Mouse (Mus musculus) layer of hippocampus, postnatal 10 days (tissue): ENCODE measurements around the gene Pde6c. TPM values are rescaled to one million over a fixed set of nuclear protein-coding genes. Genes with fewer than 3 reads are reported as not detected.

ENCODE experiments used
- DNase-seq, 2 experiments: peaks; one replicate each; pipeline ENCODE4 v3.0.0; 2021; ENCODE audit warnings: low spot score in 2 of 2
- total RNA-seq, 2 experiments: library from RNA; stranded (reverse); gene quantifications; 2 replicates each; pipeline ENCODE4 v1.2.3; 2021

Gene Pde6c
- total RNA-seq, 2 experiments from 2014 or later: 0.16 to 0.18 TPM

DNA sequence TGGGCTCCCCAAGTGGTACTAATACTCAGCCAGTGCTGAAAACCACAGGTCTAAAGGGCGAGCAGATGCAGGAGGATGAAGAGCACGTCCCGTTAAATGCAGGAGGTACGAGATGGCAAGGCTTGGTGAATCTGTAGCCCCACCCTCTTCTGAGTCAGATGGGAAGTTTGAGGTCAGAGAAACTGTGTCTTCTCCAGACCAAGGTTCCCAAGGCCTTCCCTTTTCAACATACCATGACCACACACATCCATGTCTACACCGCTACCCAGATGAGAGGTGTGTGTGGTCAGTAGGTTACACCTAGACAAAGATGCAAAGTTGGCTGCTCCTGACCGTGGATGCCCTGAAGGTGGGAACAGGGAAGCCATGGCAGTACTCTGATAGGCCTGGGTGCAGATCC lies 2.2 kb downstream of the Pde6c start:
- DNase-seq: no peak

DNA sequence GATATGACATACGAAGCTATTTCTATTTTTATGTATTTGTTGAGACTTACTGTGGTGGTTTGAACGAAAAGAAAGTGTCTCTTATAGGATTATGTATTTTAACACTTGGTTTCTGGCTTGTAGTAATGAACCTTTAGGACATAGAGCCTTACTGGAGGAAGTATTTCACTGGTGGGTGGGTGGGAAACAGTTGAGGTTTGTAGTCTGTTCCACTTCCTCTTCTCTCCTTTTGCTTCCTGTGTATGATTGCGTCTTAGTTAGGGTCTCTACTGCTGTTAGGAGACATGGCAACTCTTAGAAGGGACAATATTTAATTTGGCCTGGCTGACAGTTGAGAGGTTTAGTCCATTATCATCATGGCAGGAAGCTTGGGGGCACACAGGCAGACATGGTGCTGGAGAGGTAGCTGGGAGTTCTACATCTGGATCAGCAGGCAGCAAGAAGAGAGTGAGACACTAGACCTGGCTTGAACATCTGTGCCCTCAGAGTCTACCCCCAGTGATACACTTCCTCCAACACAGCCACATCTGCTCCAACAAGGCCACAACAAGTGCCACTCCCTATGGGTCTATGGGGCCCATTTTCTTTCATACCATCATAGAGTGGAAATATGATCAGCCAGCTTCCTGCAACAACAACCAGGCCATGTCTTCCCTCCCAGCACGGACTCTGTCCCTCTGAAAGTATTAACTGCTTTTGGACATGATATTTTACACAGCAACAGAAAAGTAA lies 11.1 kb downstream of the Pde6c start:
- no peak for DNase-seq

DNA sequence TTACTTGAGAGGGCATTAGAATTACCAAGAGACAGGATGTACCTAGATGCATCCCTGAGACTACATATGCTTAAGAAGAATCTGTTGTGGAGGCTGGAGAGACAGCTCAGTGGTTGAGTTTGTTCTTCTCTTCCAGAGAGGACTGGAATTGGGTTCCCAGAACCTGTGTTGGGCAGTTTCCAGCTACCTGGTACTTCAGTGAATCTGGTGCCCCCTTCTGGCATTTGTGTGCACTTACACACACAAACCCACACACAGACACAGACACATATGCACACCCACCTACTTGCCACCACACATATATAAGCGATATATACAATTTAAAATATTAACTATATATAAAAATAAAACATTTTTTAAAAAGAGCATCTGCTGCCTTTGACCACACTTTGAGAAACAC lies 23.7 kb downstream of the Pde6c start:
- no peak for DNase-seq

DNA sequence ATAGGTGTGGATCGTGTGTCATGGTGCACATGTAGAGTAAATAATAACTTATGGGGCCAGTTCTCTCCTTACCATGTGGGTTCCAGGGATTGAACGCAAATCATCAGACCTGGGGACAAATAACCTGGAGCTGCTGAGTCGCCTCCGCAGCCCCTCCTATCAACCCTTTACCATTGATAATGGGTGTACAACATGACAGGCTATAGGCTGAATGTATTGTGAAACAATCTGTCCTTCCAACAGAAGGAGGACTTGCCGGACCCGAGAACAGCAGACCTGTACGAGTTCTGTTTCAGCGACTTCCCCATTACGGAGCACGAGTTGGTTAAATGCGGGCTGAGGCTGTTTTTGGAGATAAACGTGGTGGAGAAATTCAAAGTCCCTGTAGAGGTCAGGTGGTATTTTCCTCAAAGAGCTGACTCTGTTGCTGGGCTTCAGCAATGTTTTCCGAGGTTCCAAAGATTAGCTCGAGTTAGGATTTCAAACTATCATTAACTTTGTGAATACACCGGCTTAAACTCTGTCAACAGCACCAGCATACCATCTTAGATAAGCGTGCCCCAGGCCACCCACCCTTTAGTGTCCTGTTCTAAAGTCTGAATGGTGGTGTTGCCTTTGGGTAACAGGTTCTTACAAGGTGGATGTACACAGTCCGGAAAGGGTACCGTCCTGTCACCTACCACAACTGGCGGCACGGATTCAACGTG lies 29.2 kb downstream of the Pde6c start:
- DNase-seq: no peak

DNA sequence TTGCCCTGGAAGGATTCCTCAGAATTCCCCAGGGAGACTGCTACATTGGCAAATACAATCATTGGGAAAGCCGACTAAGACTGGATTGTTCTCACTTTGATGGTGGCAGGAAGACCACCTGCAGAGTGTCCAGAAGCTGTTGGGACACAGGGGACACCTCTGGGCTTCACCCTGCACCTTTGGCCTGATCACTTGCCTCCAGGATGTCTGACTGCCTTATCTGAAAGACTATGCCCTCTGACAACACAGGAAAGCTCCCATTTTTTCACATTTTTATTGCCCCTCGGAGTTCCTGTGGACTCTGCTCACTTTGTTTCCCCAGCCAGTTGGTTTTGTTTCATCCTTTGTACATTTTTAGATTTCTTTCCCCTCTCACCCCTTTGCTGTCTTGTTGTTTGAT lies 32.1 kb downstream of the Pde6c start:
- no peak for DNase-seq

DNA sequence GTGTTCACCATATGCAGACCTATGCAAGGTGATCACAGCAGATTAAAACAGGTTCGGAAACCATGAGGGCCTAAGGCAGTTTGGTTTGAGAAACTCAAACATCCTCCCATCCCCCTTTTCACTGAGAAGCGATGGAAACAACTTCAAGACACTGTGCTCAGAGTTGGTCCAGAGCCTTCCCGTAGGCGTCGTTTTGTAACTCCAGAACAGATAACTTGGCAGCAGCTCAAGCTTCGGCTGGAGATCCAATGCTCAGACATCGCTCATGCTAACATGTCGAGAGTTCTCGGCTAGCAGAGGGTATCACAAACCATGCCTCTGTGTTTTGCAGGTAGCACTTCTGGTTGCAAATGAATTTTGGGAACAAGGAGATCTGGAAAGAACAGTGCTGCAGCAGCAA lies 47.1 kb downstream of the Pde6c start:
- no peak for DNase-seq

DNA sequence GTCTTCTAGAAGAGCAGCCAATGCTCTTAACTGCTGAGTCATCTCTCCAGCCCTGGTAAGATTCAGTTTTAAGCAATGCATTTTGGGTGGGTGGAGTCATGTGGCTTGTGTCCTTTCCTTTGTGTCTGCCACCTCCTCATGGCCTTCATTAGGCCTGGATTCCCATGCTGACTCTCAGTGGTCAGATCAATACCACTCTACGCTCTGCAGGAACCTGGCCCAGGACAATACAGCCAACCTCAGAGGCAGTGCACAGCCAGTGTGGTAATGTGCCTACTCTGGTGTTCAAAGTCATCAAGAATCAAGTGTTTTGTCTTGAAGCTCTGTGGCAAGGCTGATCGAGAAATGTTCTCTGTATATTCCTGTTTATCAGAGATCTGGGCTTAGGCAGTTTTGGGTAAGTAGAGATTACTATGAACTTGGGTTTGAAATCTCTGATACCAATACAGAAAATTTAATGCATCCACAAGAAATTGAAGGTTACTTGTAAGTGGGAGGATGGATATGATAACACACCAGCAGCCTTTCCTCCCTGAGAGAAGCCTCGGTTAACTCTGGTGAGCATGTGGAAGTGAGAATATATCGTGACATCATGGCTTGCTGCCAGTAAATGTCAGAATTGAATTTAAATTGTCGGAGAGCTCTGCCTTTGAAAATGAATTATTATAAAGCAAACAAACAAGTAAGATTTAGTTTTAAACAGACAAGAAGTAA lies 54.2 kb downstream of the Pde6c start:
- DNase-seq: no peak

DNA sequence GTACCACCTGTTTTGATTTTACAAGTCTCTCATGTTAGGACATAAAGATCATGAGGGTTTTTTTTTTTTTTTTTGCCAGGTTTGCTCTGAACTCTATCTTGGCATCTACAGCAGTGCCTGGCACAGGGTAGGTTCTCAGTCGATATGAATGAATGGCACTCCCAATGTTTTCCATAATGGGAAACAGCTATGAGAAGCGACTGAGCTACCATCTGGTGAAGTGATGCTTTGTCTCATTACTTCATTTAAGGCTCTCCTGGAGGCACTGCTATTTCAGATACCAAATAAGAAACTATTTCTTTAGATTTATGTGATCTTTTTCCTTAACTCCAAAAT lies 54.7 kb downstream of the Pde6c start:
- no peak for DNase-seq

DNA sequence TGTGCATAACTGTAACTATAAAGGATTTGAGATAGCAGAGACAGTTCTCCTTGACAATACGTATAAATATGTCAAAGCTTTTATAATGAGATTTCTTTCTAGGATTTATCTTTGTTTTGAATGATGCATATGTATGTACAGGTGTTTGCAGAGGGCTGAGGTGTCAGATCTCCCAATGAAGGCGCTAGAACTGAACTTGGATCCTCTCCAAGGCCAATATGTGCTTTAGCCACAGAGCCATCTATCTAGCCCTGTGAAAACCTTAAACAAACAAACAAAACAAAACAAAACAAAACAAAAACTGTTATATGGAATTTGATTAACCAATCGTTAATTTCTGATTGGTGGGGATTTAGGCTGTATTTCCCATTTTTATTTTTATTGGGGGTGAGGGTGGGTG lies 58.0 kb downstream of the Pde6c start:
- DNase-seq: no peak

DNA sequence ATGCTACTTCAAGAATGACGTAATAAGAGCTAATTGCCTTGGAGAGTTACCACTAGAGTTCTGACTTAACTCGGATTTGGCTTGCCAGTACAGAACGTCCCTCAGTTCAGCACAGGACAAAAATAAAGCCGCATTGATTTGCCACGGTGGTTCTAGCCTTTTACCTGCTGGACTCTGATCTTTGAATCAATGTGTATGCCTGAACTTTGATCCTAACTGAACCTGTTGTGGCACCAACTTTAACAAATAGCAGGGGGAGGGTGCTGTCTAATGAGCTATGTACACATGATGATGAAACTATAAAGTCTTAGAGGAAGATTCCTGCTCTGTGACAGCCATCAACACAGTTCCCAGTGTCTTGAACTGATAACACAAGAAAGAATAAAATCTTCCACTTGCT lies 58.9 kb downstream of the Pde6c start:
- no peak for DNase-seq

DNA sequence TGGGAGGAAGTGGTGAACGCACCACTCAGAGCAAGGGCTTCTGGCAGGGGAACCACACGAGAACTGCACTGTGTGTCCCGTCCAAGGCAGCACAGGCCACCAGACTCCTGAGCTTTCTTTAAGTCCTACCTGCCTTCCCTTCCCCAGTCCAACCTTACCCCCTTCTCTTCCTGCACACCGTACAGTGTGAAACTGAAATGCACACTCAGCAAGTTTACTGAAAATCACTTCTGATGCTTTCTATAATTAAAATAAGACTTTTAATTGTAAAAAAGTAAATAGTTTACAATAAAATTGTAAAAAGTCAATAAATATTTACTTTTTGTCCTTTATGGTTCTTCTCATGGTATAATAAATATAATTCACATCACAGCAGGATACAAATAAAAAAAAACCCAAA lies 62.7 kb downstream of the Pde6c start:
- DNase-seq: no peak

DNA sequence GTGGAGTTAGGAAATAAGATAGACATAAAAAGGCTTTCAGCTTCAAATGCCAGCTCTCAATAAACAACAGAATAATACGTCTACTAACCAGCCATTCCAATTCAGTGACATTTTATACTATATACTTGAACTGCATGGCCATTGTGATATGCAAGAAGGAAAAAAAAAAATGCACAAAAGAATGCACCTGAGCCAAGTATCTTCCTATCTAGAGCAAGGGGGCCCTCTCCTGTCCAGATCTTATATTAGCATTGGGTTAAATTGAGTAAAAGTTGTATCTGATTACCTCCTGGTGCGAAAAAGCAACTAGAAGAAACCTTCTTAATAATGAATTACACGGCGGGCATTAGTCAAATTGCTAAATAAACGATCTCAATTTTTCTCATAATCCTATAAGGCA lies 66.2 kb downstream of the Pde6c start:
- no peak for DNase-seq

DNA sequence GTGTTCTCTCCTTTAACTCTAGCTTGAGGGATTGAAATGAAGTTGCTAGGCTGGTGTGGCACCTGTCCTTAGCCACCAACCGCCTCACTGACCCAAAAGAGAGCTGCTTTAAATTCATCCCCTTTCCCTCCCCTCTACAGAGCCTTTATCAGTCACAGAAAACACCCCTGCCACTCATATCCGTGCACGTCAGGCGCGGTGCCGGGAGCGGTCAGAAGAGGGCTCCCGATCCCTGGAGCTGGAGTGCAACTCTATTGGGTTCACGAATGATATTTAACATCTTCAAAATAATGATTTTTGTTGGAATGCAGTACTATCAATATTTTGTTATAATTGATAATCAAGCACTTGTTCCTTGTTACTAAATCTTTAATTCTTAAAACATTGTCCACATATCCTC lies 74.1 kb downstream of the Pde6c start:
- peak; percentile 44 to 68 for DNase-seq

DNA sequence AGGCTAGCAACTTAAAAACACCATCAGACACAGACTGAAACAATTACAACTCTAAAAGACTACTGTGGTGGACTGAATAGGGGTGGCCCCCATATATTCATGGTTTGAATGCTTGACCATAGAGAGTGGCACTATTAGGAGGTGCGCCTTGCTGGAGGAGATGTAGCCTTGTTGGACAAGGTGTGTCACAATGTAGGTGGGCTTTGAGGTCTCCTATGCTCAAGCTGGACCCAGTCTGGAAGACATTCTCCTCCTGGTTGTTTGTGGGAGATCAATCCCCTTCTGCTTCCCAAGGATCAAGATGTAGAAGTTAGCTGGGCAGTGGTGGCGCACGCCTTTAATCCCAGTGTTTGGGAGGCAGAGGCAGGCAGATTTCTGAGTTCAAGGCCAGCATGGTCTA lies 85.1 kb downstream of the Pde6c start:
- no peak for DNase-seq

DNA sequence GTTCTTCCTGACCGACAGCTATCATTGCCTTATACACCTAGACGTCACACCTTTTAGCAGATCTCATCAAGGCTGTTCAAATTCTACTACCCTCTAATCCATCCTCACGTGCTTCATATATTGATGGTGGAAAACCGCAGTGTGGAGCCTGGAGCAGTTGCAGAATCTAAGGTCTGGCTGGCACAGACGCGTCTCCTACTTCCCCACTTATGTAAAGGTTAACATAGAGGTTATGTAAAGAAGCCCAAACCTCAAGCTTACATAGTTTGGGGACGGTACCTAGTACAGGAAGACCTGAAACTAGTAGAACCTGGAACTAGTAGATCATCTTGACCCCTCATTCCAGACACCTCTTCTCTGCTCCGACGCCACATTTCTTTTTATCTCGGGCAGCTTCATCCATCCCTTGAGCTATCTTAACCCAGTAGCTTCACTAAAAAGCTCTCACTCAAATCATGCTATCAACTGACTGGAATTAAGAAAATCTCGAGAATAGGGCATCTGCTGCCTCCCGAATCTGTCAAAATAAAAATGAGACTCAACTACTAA lies 90.8 kb downstream of the Pde6c start:
- DNase-seq: no peak

DNA sequence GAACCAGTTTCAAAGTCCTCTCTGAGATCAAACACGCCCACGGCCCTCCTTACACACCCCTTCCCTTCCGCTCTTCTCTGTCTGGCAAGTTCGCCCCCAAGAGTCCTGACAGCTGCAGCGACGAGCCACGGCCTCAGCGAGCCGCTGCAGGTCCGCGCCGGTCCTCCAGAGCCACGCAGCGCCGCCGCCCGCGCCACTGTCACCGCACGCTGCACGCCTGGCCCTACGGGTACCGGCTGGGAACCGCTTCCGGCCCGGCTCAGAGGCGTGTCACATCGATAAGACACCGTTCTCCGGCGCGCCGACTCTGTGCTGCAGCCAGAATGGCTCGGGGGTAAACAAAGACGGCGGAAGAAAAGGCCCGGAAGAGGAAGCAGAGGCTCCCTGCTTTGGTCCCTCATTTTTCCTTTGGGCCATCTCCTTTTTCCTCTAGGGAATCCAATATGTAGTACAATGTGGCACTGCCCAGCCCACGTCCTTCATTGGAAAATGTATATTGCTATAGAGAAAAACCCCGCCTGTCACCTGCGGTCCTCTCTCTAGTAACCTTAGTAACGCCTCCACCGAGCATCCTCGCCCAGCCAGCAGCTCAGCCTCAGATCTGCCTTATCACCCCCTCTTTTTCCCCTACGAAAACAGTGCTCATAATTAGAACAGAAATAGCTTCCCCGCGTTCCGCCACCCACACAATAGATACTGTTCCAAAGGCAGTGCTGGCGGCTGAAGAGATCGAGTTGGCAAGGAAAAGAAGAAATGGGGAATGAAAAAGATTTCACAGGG lies 91.5 kb downstream of the Pde6c start, which contains the start of gene Fra10ac1:
Fra10ac1 (minus strand) TSS at position 252 of the 780 bp plus-strand sequence.
- peak; percentile 97 to 98 for DNase-seq

DNA sequence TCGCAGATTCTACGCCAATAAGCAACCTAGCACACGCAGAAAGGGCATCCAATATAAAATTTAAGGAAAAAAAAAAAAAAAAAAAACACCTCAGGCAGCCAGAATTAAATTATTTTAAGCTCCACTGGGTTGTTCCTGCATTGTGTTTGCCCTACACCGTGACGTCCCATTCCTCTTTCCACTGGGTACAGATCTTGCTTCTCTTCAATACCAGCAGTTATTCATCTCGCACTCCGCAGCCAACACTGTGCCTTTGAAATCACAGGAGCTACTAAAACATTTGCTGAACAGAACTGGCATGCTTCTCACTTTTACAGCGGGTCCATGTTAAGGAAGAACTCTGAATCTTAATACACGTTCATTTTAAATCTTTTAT lies 92.1 kb downstream of the Pde6c start:
- peak in 1 of 2 experiments; percentile 53 for DNase-seq

DNA sequence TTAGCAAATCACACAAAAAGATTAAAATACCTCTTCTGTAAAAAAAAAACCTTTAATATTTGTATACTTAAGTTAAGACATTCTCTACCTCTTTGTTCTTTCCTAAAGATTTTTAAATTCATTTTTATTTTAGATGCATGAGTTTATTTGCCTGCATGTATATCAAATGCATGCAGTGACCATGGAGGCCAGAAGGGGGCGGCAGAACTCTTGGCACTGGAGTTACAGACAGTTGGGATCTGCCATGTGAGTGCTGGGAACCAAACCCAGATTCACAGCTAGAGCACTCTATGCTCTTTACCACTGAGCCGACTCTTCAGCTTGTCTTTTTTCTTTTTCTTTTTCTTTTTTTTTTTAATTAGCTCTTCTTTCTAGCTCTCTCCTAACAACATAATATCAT lies 96.1 kb downstream of the Pde6c start:
- no peak for DNase-seq

DNA sequence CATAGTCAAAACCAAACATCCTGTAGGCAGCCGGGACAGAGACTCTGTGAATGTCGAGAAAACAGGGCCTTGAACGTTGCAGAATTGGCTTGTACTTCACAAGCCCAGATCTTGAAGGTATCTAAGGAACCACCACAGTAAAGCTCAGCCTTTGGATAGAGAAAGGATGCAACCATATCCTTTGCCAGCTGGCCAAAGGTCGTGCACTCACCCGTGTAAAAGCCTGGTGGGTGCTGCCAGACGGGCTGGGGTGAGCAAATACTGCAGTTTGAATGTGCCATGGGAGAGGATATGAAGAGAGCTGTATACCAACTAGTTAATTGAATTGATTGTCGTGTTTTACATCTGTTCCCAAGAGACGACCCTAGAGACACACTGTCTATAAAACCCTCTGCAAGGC lies 99.5 kb downstream of the Pde6c start:
- no peak for DNase-seq

DNA sequence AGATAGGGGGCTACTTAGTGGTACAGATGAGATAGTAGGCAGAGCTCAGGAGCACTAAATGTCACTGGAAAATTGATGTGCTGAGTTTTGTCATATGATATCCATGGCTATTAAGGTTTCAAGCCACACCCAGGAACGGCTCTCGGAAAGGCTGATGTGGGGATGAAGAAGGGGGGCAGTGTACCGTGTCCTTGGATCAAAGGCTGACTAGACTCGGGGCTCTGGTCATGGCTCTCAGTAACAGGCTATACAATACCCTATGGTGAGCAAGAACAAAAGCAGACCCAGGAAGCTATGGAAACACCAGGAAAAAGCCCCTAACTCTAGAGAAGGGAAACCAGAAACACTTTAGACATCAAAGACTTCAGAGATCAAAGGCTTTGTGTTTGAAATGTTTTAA lies 99.9 kb downstream of the Pde6c start:
- DNase-seq: no peak
